Mouse (Mus musculus) telencephalon, adult 2 months (tissue): ENCODE measurements around the gene Fam111a.

Experiments used
- DNase-seq: peaks from one replicate; pipeline ENCODE4 v3.0.0-alpha.2; 2011; ENCODE audit warnings: low read depth, low spot score

The Fam111a gene

DNA sequence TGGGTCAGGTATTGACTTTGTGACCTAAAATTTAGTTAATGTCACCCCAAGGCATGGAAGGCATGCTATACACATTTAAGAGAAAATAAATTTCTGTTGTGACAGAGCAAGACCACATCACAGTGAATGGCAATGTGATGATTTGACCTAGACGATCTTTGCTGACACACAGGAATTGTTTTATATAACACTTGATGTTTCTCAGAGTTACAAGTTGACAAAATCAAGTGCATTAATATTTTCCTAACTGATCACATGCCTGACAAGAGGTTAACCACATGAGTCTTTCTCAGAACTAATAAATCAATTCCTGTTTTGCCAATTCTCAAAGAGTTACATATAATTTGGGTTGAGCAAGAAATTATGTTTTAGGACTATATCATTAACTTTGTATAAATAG is 68.1 kb downstream of the Fam111a start:
- DNase-seq, result no peak

- no peak for DNase-seq
These were observed 87.6 kb downstream of the Fam111a start, which contains the start of gene Glyat for GRCm38 (mm10) chr19:12633176-12633575. Glyat (plus strand) TSS chr19:12633308.

- no peak for DNase-seq
These were observed 88.7 kb downstream of the Fam111a start for GRCm38 (mm10) chr19:12634259-12634658.

- DNase-seq, result no peak
These were observed 89.4 kb downstream of the Fam111a start for GRCm38 (mm10) chr19:12634963-12635362.

DNA sequence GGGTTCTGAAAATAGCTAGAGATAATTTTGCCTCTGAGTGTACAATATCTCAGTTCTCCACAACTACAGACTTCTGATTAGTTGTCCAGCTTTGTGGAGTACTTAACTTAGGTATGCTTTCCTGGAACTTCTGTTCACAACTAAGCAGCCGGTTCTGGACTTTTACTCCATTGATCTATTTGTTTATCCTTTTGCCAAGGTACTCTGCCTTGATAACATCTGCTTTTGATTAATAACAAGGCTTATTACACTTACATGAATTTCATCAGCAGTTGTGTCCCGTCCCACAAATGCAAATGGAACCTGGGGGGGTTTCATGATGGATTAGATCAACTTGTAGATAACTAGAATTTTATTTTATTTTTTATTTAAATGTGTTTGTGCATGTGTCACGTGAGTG is 91.3 kb downstream of the Fam111a start:
- no peak for DNase-seq

- no peak for DNase-seq
These were observed 92.5 kb downstream of the Fam111a start for GRCm38 (mm10) chr19:12638049-12638448.
